Mouse (Mus musculus) large intestine, adult 2 months (tissue): ENCODE measurements at regions not wholly inside any gene's neighbourhood (a gene's known extent, or its start where the extent isn't known, plus 50 kb on each side); places are given as distances from the start of the nearest gene placed in this dataset.

Source experiments
- DNase-seq: peaks from one replicate; pipeline ENCODE4 v3.0.0-alpha.2; 2012; ENCODE audit warnings: low read depth, low spot score
- WGBS: fragments of 180-500 bp; shearing (Covaris S2); methylation state at CpG from one replicate; pipeline ENCODE4 v1.1.7; 2018; 5-methylcytosine and 5-hydroxymethylcytosine counted together

GRCm38 (mm10) chr2:174532671-174533363 is 59.9 kb upstream of the Prelid3b start:
- WGBS: 19% methylated on average over 12 of the region's 12 CpGs
- DNase-seq: peak; percentile 39

- no peak for DNase-seq
- 66% methylated on average over 5 of the region's 5 CpGs for WGBS
These were observed 67.8 kb upstream of the Prelid3b start for GRCm38 (mm10) chr2:174540717-174541116.

GRCm38 (mm10) chr2:174547207-174547606 is 74.3 kb upstream of the Prelid3b start:
- DNase-seq: no peak

GRCm38 (mm10) chr2:174547701-174548100 is 74.8 kb upstream of the Prelid3b start:
- 82% methylated on average over 6 of the region's 6 CpGs for WGBS
- no peak for DNase-seq

More at GRCm38 (mm10) chr2:174547207-174547606, 74.3 kb upstream of the Prelid3b start:
- WGBS: 89% methylated on average over 3 of the region's 3 CpGs

GRCm38 (mm10) chr2:174548776-174549175 is 75.9 kb upstream of the Prelid3b start:
- no peak for DNase-seq
- 69% methylated on average over 4 of the region's 4 CpGs for WGBS

- 85% methylated on average over 11 of the region's 11 CpGs for WGBS
These were observed 82.9 kb upstream of the Prelid3b start for GRCm38 (mm10) chr2:174555778-174556177.

GRCm38 (mm10) chr2:174561828-174562429 is 81.4 kb upstream of the Zfp831 start:
- 33% methylated on average over 7 of the region's 7 CpGs for WGBS
- DNase-seq: no peak

More at GRCm38 (mm10) chr2:174555778-174556177, 82.9 kb upstream of the Prelid3b start:
- DNase-seq: no peak

- DNase-seq: no peak
- WGBS: 86% methylated on average over 3 of the region's 3 CpGs
These were observed 79.4 kb upstream of the Zfp831 start for GRCm38 (mm10) chr2:174563917-174564316.

GRCm38 (mm10) chr2:174564817-174565216 is 78.5 kb upstream of the Zfp831 start:
- no peak for DNase-seq
- 34% methylated on average over 5 of the region's 5 CpGs for WGBS

GRCm38 (mm10) chr2:174565891-174566290 is 77.4 kb upstream of the Zfp831 start:
- whole genome bisulfite sequencing: 85% methylated on average over 7 of the region's 7 CpGs
- DNase-seq: no peak

- no peak for DNase-seq
- WGBS: 85% methylated on average over 4 of the region's 4 CpGs
These were observed 76.6 kb upstream of the Zfp831 start for GRCm38 (mm10) chr2:174566752-174567151.

GRCm38 (mm10) chr2:174574804-174575507 is 68.4 kb upstream of the Zfp831 start:
- WGBS: 66% methylated on average over 7 of the region's 7 CpGs
- DNase-seq: no peak

GRCm38 (mm10) chr2:174575546-174575945 is 67.8 kb upstream of the Zfp831 start:
- WGBS: 89% methylated on average over 6 of the region's 6 CpGs
- DNase-seq: no peak

GRCm38 (mm10) chr2:174580906-174581703 is 62.2 kb upstream of the Zfp831 start:
- no peak for DNase-seq
- WGBS: 80% methylated on average over 5 of the region's 5 CpGs

- WGBS: 77% methylated on average over 2 of the region's 2 CpGs
- DNase-seq: no peak
These were observed 59.1 kb upstream of the Zfp831 start for GRCm38 (mm10) chr2:174584272-174584671.
